Mouse (Mus musculus): ENCODE measurements around the gene Tnpo3.

Gene Tnpo3

GRCm38 (mm10) chr6:29609111-29610019 lies at the start of gene Tnpo3:
Gene Tnpo3 (minus strand): TSS chr6:29609887.
- DNase-seq = peak; percentile 95

GRCm38 (mm10) chr6:29658626-29659475 lies 49.2 kb upstream of the Tnpo3 start:
- DNase-seq = no peak

DNA sequence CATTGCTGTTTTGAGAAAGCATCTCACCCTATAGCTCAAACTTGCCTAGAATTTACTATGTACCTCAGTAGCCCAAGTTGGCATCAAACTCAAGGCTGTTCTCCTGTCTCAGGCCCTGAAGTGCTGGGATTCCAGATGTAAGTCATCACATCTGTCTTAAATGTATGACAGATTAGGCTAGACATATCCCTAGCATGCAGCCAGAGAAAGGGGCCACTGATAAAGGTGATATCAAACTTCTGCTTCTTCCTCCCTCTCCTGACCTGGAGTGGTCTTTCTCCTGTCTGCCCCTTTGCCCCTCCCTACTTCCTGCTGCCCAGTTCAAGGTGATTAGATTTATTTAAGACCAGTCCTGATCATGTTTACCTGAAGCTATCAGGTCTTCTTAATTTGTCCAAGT lies 43.6 kb upstream of the Tnpo3 start:
- DNase-seq = no peak

DNA sequence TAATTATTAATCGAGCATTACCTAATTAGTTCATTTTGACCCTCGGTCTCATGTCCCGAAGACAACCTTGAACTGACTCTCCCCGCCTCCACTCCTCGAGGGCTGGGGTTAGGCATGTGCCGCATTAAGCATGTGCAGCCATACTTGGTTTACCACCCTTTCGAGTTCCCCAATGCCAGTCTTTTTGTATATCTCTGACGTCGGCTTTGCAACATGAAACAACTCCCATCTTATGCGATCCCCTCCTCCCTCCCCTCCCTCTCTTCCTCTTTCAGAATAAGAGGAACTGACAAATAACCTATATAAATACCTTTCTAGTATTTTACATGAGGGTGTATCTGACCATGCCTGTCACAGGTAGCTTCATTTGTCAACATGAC lies 40.5 kb upstream of the Tnpo3 start:
- DNase-seq = no peak

- DNase-seq = peak; percentile 86
Measured at GRCm38 (mm10) chr6:29649494-29650169, 39.9 kb upstream of the Tnpo3 start.

DNA sequence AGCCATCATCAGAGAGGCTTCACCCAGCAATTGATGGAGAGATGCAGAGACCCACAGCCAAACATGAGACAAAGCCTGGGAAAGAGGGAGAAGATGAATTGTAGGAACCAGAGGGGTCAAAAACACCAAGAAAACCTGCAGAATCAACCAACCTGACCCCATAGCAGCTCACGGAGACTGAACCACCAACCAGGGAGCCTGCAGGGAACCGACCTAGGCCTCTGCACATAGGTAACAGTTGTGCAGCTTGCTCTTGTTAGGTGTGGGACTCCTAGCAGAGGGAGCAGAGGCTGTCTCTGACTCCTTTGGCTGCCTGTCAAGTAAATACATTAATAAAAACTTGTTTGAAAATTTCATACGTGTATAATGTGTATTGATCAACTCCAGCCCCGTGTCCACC lies 32.1 kb upstream of the Tnpo3 start:
- DNase-seq = no peak

DNA sequence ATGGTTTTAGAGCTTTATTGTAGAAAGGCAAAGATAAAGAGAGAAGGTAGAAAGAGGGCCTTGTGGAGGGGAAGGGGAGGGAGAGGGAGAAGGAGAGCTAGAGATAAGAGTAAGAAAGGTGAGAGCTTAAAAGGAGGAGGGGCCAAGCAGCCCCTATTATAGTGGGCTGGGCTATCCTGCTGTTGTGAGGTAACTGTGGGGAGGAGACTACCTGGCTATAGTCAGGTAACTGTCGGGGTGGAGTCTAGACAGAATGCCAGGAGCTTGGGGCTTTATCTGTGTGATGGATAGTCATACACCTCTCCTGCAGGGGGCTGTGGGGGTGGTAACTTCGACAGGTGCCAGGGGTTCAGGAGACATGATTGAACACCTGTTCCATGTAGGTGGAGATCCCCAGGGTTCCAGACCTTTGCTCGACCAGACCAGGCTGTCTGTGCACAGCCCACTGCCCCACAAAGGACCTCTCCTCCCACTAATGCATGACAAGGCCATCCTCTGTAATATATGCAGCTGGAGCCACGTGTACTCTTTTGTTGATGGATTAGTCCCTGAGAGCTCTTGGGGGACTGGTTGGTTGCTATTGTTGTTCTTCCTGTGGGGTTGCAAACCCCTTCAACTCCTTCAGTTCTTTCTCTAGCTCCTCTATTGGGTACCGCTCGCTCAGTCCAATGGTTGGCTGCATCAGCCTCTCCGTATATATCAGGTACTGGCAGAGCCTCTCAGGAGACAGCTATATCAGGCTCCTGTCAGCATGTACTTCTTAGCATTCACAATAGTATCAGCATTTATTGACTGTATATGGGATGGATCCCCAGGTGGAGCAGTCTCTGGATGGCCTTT lies 30.1 kb upstream of the Tnpo3 start:
- DNase-seq = no peak

- no peak for DNase-seq
Measured at GRCm38 (mm10) chr6:29638844-29639460, 29.3 kb upstream of the Tnpo3 start.

DNA sequence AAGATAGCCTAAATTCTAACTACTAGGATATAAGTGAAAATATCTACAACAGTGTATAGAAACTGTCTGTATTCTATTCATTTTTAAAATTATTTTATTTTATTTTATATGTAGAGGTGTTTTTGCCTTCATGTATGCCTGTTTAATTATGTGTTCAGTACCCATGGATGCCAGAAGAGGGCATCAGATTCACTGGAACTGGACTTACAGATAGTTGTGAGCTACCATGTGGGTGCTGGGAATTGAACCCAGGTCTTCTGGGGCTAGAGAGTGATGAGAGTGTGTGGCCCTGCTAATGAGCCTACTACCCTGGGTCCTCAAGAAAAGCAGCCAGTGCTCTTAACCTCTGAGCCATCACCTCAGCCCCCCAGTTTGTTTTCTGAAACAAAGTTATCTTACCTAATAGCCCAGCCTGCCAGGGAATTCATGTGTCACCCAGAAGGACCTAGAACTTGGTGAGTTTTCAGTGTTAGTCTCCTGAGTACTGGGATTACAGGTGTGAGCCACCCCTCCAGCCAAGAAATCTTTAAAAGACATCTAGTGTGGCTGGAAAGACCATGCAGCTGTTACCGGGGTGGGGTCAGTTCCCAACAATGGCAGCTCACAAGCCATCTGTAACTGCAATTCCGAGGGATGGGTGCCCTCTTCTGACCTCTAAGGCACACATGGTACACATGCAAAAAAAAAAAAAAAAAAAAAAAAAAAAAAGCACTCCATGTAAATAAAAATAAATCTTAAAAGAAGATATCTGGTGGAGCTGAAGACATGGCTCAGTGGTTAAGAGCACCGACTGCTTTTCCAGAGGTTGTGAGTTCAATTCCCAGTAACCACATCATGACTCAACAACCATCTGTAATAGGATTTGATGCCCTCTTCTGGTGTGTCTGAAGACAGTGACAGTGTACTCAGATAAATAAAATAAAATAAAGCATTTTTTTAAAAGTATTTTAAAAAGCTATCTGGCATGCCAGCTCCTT lies 28.0 kb upstream of the Tnpo3 start:
- no peak for DNase-seq

GRCm38 (mm10) chr6:29636322-29637092 lies 26.8 kb upstream of the Tnpo3 start:
- DNase-seq = no peak

- DNase-seq = no peak
Measured at GRCm38 (mm10) chr6:29634537-29634936, 24.9 kb upstream of the Tnpo3 start.

DNA sequence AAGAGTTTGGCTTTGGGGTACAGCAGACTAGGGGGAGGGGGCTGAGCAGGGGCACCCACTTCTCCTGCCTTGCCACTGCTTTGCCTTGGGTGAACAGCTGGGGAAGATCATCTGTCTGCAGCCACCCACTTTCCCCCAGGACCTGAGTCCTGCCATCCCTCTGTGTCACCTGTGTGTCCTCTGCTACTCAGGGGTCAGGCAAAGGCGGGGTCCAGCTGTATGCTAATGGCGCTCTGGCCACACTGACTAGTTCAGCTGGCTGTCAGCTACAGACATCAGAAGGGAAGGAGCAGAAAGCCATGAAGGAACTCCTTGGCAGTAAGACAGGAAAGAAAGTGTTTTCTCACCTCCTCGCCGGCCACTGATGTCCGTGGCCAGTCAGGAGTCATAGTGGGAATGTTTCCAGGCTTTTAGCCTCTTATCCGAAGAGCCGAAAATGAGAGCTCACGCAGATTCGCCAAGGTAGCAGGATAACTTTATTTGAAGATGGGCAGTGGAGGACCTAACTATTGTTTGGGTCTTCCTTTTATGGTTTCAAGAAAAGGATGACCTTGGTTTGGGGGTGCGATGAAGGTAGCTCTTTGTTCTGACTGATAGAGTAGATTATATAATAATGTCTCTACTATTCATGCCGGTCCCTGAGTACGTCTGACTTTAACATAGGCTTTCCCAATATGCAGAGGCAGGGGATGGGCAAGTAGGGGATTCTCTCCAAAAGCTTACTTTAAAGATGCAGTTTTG lies 23.0 kb upstream of the Tnpo3 start:
- DNase-seq = no peak

DNA sequence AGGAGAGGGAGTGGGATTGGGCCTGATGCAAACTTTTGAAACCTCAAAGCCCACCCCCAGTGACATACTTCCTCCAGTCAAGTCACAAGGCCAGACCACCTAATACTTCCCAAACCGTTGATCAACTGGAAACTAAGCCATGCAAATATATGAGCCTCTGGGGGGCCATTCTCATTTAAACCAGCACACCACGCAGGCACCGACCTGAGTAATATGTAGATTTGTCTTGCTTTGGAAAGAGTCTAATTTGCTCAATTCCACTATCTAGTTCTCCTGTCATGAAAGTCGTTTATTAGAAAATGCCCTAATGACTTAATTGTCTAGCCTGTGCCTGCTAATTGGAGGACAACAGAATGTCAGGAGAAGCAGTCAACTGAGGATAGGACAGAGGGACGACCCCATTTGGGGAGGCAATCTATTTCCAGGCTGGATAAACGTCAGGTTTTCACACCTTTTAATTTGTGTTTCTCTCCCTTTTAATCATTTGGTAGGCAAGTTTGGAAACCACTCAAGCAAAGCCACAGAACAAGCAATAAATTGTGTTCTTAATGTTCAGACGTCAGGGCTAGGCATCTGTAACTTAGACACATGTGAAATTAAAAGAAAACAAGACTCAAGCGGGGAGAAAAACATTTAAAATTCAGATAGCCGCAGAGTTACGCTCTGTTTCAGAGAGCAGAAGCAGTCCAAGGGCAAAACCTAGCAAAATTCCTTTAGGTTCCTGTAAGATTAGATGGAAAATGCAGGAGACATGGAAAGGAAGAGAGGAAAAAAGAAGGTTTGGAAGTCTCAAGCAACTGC lies 22.3 kb upstream of the Tnpo3 start:
- DNase-seq = no peak

DNA sequence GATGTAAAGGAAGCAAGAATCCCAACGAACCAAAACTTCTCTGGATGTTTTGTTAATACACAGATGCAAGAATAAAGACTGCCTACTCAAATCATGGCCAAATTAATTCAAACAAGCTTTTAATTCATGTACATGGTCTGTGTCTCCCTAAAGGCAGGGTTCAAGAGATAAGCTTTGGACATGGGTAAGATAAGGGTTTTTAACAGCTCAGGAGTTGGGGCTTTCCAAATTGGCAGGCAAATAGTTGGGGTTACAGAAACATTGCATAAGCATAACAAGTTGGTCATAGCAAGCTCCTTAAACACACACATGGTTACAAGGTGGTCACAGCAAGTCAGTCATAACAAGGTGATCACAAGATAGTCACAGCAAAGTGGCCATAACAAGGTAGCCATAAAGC lies 20.5 kb upstream of the Tnpo3 start:
- DNase-seq = no peak

GRCm38 (mm10) chr6:29627756-29628155 lies 18.1 kb upstream of the Tnpo3 start:
- no peak for DNase-seq

DNA sequence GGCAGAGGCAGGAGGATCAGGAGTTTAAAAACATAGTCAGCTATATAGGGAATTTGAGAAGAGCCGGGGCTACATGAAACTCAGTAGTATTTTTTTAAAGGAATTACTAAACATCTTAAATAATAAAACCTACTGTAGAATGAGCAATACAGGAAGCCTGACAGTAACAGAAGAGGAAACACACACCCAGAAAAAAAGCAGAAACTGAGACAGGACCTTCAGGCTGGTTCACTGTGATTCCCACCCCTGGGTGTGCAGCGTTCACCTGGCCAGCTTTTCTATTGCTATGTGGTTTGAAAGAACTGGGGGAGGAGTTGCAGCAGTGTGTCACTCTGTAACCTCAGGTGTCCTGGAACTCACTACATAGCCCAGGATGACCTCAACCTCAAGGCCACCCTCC lies 14.2 kb upstream of the Tnpo3 start:
- DNase-seq = no peak

GRCm38 (mm10) chr6:29622273-29622672 lies 12.6 kb upstream of the Tnpo3 start:
- DNase-seq = no peak

DNA sequence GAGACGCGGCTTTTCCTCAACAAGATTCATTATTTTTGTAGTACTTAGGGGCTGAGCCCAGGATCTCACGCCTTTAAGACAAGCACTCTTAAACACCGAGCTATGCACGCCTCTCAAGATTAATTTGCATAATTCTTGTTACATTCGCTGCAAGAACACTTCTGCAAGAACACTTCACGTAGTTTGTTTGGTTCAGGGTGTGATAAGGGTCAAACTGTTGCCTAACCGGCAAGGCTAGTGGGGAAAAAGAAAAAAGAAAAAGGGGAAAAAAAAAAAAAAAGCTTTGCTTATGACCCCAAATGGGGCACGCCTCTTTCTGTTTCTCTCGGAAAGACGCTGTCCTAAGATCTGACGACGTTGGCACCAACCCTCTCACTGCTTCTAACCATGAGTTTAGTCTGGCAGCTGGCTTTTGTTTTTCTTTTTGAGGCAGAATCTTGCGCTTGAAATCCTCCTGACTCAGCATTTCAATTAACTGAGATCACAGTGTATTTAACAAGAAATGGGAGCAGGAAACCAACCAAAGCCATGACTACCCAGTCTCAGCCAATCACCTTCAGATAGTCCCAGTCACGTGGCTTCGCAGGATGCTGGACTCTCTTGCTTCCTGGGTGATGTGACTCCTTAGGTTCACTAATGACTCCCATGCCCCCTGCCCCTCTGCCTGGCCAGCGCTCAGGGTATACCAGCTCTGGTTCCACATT lies 11.3 kb upstream of the Tnpo3 start:
- DNase-seq = no peak
